Mouse (Mus musculus): ENCODE measurements around the gene Lmod3. TPM values are rescaled to one million over a fixed set of nuclear protein-coding genes. Genes with fewer than 3 reads are reported as not detected.

The Lmod3 gene
- polyA plus RNA-seq, 1 experiment from 2014 or later: 0.36 TPM

DNA sequence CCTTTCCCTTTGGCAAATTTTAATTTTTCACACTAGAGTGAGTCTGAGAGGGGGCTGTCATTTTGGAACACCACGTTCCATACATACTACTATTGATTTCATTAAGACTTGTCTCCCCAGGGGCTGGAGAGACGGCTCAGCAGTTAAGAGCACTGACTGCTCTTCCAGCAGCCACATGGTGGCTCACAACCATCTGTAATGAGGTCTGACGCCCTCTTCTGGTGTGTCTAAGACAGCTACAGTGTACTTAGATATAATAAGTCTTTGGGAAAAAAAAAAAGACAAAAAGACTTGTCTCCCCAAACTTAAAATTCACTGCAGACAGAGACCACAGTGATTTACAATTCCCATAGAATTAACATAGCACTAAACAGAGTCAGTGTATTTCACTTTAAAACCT is 52.1 kb downstream of the Lmod3 start:
- Histone ChIP-seq H3K4me1 (replicated peaks; ENCODE audit: insufficient read depth, low read length) (no peaks in the 10 kb centered on the region), H3K27ac (no peak overlapping the region), H3K9ac (ENCODE audit: low read depth, low read length) (no peak overlapping the region), H3K9me3 (replicated peaks; ENCODE audit: low read length) (no peaks in the 10 kb centered on the region), H3K4me2 (ENCODE audit: low read length) (no peak overlapping the region), H3K27me3 (ENCODE audit: insufficient read depth, low read length) (no peaks in the 10 kb centered on the region), H3K36me3 (ENCODE audit: insufficient read depth, low read length) (peaks cover 16% of the 10 kb centered on the region), H3K4me3 (replicated peaks; ENCODE audit: low read depth, low read length) (no peak overlapping the region)
- 63% methylated on average over 3 of the region's 3 CpGs for WGBS
- ATAC-seq (replicated peaks; ENCODE audit: low FRiP score, low read depth) (no peak), DNase-seq (ENCODE audit: low spot score) (no peak)
- peak; percentile 33 for TF ChIP-seq CTCF (IDR thresholded peaks at IDR 0.05; ENCODE audit: low read depth)

Other genes starting within 250 kb of the Lmod3 start
- gene Fam19a4, start 192.3 kb downstream of the Lmod3 start, polyA plus RNA-seq (2015; fragmentation: Nextera tagmentation; extraction: Ambion mirVana): 0.08 and 0.23 TPM in 2 replicates
- gene Eogt, start 103.6 kb downstream of the Lmod3 start, polyA plus RNA-seq (2015; fragmentation: Nextera tagmentation; extraction: Ambion mirVana): 12.8 and 14.4 TPM in 2 replicates
- gene Tmf1, start 73.6 kb downstream of the Lmod3 start, polyA plus RNA-seq (2015; fragmentation: Nextera tagmentation; extraction: Ambion mirVana): 48.6 and 50.7 TPM in 2 replicates
- gene Uba3, start 47.1 kb downstream of the Lmod3 start, polyA plus RNA-seq (2015; fragmentation: Nextera tagmentation; extraction: Ambion mirVana): 57.1 TPM in 2 replicates
- gene Arl6ip5, start 42.1 kb downstream of the Lmod3 start, polyA plus RNA-seq (2015; fragmentation: Nextera tagmentation; extraction: Ambion mirVana): 64.9 and 72.3 TPM in 2 replicates

Data from kidney, postnatal 0 days (tissue).